Mouse (Mus musculus) G1E (cell line): ENCODE measurements at regions not wholly inside any gene's neighbourhood (a gene's known extent, or its start where the extent isn't known, plus 50 kb on each side); places are given as distances from the start of the nearest gene placed in this dataset.
"Not testable (repeated sequence)": the region's sequence is repeated elsewhere in the genome, so short reads cannot be mapped to it uniquely, and the experiment has no call there.

Experiments
- ATAC-seq: 2 replicates; pipeline ENCODE4 v1.8.0; 2016; ENCODE audit warnings: mild to moderate bottlenecking; ENCODE audit not compliant: insufficient number of reproducible peaks, poor library complexity, low FRiP score, severe bottlenecking; ENCODE audit errors: extremely low read depth
- DNase-seq: peaks from one replicate; pipeline ENCODE4 v3.0.0; 2012; ENCODE audit warnings: low spot score
- H3K27me3 ChIP-seq: 2 replicates; pipeline ENCODE4 v1.6.1; 2012; ENCODE audit warnings: mild to moderate bottlenecking, low read length, inconsistent platforms; ENCODE audit not compliant: insufficient read depth
- H3K36me3 ChIP-seq: replicated peaks from 2 replicates; pipeline ENCODE3; 2012; ENCODE audit warnings: mild to moderate bottlenecking, inconsistent platforms
- H3K4me1 ChIP-seq: 2 replicates; pipeline ENCODE4 v1.6.1; 2012; ENCODE audit warnings: low read depth, low read length, inconsistent platforms, mixed read lengths; ENCODE audit not compliant: insufficient read depth
- H3K4me3 ChIP-seq: 2 replicates; pipeline ENCODE4 v1.5.1; 2012; ENCODE audit warnings: low read depth, mild to moderate bottlenecking, inconsistent platforms, low read length, moderate library complexity, mixed read lengths
- H3K9me3 ChIP-seq: replicated peaks from 2 replicates; pipeline ENCODE4 v1.6.1; 2012; ENCODE audit warnings: inconsistent platforms
- CTCF ChIP-seq: IDR thresholded peaks from 2 replicates; pipeline ENCODE4 v1.5.1; 2012; ENCODE audit warnings: low read depth, low read length, inconsistent platforms, mixed read lengths
- GATA1 ChIP-seq: IDR thresholded peaks from 2 replicates; pipeline ENCODE4 v1.6.1; 2012; ENCODE audit warnings: borderline replicate concordance, low read length, inconsistent platforms, mixed read lengths
- GATA2 ChIP-seq: IDR thresholded peaks from 2 replicates; pipeline ENCODE4 v1.6.1; 2012; ENCODE audit warnings: low read depth, low read length, inconsistent platforms, borderline replicate concordance
- POLR2AphosphoS5 ChIP-seq: IDR thresholded peaks from 2 replicates; pipeline ENCODE4 v1.6.1; 2012; ENCODE audit warnings: low read depth, low read length, inconsistent platforms; ENCODE audit not compliant: insufficient replicate concordance
- TAL1 ChIP-seq: conservative IDR thresholded peaks from 2 replicates; pipeline ENCODE4 v1.6.1; 2012; ENCODE audit warnings: low read depth, low read length, inconsistent platforms, mixed read lengths

- no peaks in the 10 kb centered on the region for H3K9me3 ChIP-seq
- H3K27me3 ChIP-seq = peaks cover 4% of the 10 kb centered on the region
- TF ChIP-seq TAL1 = no peak
- H3K4me3 ChIP-seq = no peak overlapping the region
- H3K36me3 ChIP-seq = no peaks in the 10 kb centered on the region
- H3K4me1 ChIP-seq = no peaks in the 10 kb centered on the region
- no peak for DNase-seq
- no peak for ATAC-seq
Measured at GRCm38 (mm10) chr3:40398184-40398583, 132.9 kb upstream of the Intu start.

GRCm38 (mm10) chr3:40403402-40403801 is 127.7 kb upstream of the Intu start:
- Histone ChIP-seq H3K4me1 (no peaks in the 10 kb centered on the region), H3K9me3 (no peaks in the 10 kb centered on the region), H3K4me3 (no peak overlapping the region), H3K36me3 (no peaks in the 10 kb centered on the region), H3K27me3 (no peaks in the 10 kb centered on the region)
- TF ChIP-seq CTCF (no peak), GATA1 (no peak), GATA2 (no peak), TAL1 (no peak), POLR2AphosphoS5 (no peak)
- ATAC-seq = no peak
- DNase-seq = no peak

- ATAC-seq (no peak), DNase-seq (no peak)
- H3K4me3 ChIP-seq = no peak overlapping the region
- no peaks in the 10 kb centered on the region for H3K4me1 ChIP-seq
- no peaks in the 10 kb centered on the region for H3K36me3 ChIP-seq
- no peak for TF ChIP-seq CTCF
- TF ChIP-seq GATA2 = no peak
- TF ChIP-seq TAL1 = no peak
- no peak for TF ChIP-seq POLR2AphosphoS5
- TF ChIP-seq GATA1 = no peak
- H3K9me3 ChIP-seq = no peaks in the 10 kb centered on the region
- H3K27me3 ChIP-seq = no peaks in the 10 kb centered on the region
Measured at GRCm38 (mm10) chr3:40405095-40405948, 125.8 kb upstream of the Intu start.

GRCm38 (mm10) chr3:40405949-40406236 is 125.2 kb upstream of the Intu start:
- no peak overlapping the region for H3K4me3 ChIP-seq
- DNase-seq (no peak), ATAC-seq (no peak)
- TF ChIP-seq TAL1 (no peak), GATA1 (no peak)
- no peaks in the 10 kb centered on the region for H3K4me1 ChIP-seq
- H3K36me3 ChIP-seq = no peaks in the 10 kb centered on the region
- H3K27me3 ChIP-seq = no peaks in the 10 kb centered on the region
- no peaks in the 10 kb centered on the region for H3K9me3 ChIP-seq

GRCm38 (mm10) chr3:40408921-40409488 is 122.1 kb upstream of the Intu start:
- Histone ChIP-seq H3K4me3 (no peak overlapping the region), H3K4me1 (no peaks in the 10 kb centered on the region), H3K36me3 (no peaks in the 10 kb centered on the region), H3K27me3 (no peaks in the 10 kb centered on the region), H3K9me3 (no peaks in the 10 kb centered on the region)
- DNase-seq = no peak
- TF ChIP-seq GATA1 = no peak
- ATAC-seq = no peak

- ATAC-seq (no peak), DNase-seq (no peak)
- H3K27me3 ChIP-seq = no peaks in the 10 kb centered on the region
- H3K4me3 ChIP-seq = no peak overlapping the region
- no peaks in the 10 kb centered on the region for H3K9me3 ChIP-seq
- H3K4me1 ChIP-seq = no peaks in the 10 kb centered on the region
- H3K36me3 ChIP-seq = no peaks in the 10 kb centered on the region
- TF ChIP-seq POLR2AphosphoS5 (no peak), CTCF (no peak), GATA1 (no peak), TAL1 (no peak), GATA2 (no peak)
Measured at GRCm38 (mm10) chr3:40410749-40411310, 120.3 kb upstream of the Intu start.

GRCm38 (mm10) chr3:40425183-40425844 is 105.8 kb upstream of the Intu start:
- not testable (repeated sequence) for H3K9me3 ChIP-seq, H3K27me3 ChIP-seq, DNase-seq, ATAC-seq, H3K36me3 ChIP-seq, H3K4me3 ChIP-seq, H3K4me1 ChIP-seq
